Mouse (Mus musculus): ENCODE measurements around the gene Arhgap15.

The Arhgap15 gene

GRCm38 (mm10) chr2:43783759-43784735, 35.4 kb downstream of the Arhgap15 start:
- DNase-seq (ENCODE audit: low spot score in 2 of 2) = peak in 1 of 2 experiments; percentile 30

GRCm38 (mm10) chr2:43786101-43786500, 37.5 kb downstream of the Arhgap15 start:
- DNase-seq (ENCODE audit: low spot score in 2 of 2) = no peak

- DNase-seq (ENCODE audit: low spot score in 2 of 2) = peak; percentile 53 to 64
These were observed 38.5 kb downstream of the Arhgap15 start for GRCm38 (mm10) chr2:43787141-43787540.

GRCm38 (mm10) chr2:43788484-43788883, 39.9 kb downstream of the Arhgap15 start:
- no peak for DNase-seq (ENCODE audit: low spot score in 2 of 2)

- DNase-seq (ENCODE audit: low spot score in 2 of 2) = no peak
These were observed 41.5 kb downstream of the Arhgap15 start for GRCm38 (mm10) chr2:43790049-43790693.

- DNase-seq (ENCODE audit: low spot score in 2 of 2) = no peak
These were observed 43.0 kb downstream of the Arhgap15 start for GRCm38 (mm10) chr2:43791575-43791974.

- DNase-seq (ENCODE audit: low spot score in 2 of 2) = no peak
These were observed 44.5 kb downstream of the Arhgap15 start for GRCm38 (mm10) chr2:43793105-43793504.

- no peak for DNase-seq (ENCODE audit: low spot score in 2 of 2)
These were observed 46.1 kb downstream of the Arhgap15 start for GRCm38 (mm10) chr2:43794700-43795099.

GRCm38 (mm10) chr2:43796448-43796847, 47.8 kb downstream of the Arhgap15 start:
- no peak for DNase-seq (ENCODE audit: low spot score in 2 of 2)

- DNase-seq (ENCODE audit: low spot score in 2 of 2) = no peak
These were observed 57.5 kb downstream of the Arhgap15 start for GRCm38 (mm10) chr2:43805960-43806744.

GRCm38 (mm10) chr2:43815896-43816787, 67.5 kb downstream of the Arhgap15 start:
- no peak for DNase-seq (ENCODE audit: low spot score in 2 of 2)

GRCm38 (mm10) chr2:43816788-43817581, 68.4 kb downstream of the Arhgap15 start:
- DNase-seq (ENCODE audit: low spot score in 2 of 2) = peak; percentile 21 to 49

GRCm38 (mm10) chr2:43835931-43836330, 87.3 kb downstream of the Arhgap15 start:
- no peak for DNase-seq (ENCODE audit: low spot score in 2 of 2)

- peak; percentile 22 to 55 for DNase-seq (ENCODE audit: low spot score in 2 of 2)
These were observed 93.0 kb downstream of the Arhgap15 start for GRCm38 (mm10) chr2:43841644-43842043.

- peak in 1 of 2 experiments; percentile 22 for DNase-seq (ENCODE audit: low spot score in 2 of 2)
These were observed 102.6 kb downstream of the Arhgap15 start for GRCm38 (mm10) chr2:43851195-43851594.

- DNase-seq (ENCODE audit: low spot score in 2 of 2) = no peak
These were observed 114.1 kb downstream of the Arhgap15 start for GRCm38 (mm10) chr2:43862709-43863108.

GRCm38 (mm10) chr2:43902403-43902973, 153.9 kb downstream of the Arhgap15 start:
- DNase-seq (ENCODE audit: low spot score in 2 of 2) = peak; percentile 80 to 84

- no peak for DNase-seq (ENCODE audit: low spot score in 2 of 2)
These were observed 158.9 kb downstream of the Arhgap15 start for GRCm38 (mm10) chr2:43907496-43907895.

- DNase-seq (ENCODE audit: low spot score in 2 of 2) = no peak
These were observed 165.5 kb downstream of the Arhgap15 start for GRCm38 (mm10) chr2:43914104-43914503.
